Mouse (Mus musculus) kidney, adult 11 months (tissue): ENCODE results near the gene Tubd1.

Experiments used
- DNase-seq: peaks from one replicate; pipeline ENCODE4 v3.0.0; 2022

Tubd1 gene

GRCm38 (mm10) chr11:86584898-86585597 is 40.3 kb downstream of the Tubd1 start:
- no peak for DNase-seq

- DNase-seq = no peak
Observed at GRCm38 (mm10) chr11:86585598-86585984, 40.8 kb downstream of the Tubd1 start.

- no peak for DNase-seq
Observed at GRCm38 (mm10) chr11:86586177-86586867, 41.5 kb downstream of the Tubd1 start.

GRCm38 (mm10) chr11:86586868-86587792 is 42.3 kb downstream of the Tubd1 start:
- DNase-seq = peak; percentile 86

GRCm38 (mm10) chr11:86587830-86588229 is 43.0 kb downstream of the Tubd1 start:
- no peak for DNase-seq

- DNase-seq = no peak
Observed at GRCm38 (mm10) chr11:86588583-86589298, 44.0 kb downstream of the Tubd1 start.

- no peak for DNase-seq
Observed at GRCm38 (mm10) chr11:86590066-86590465, 45.3 kb downstream of the Tubd1 start.

GRCm38 (mm10) chr11:86590579-86590978 is 45.8 kb downstream of the Tubd1 start:
- DNase-seq = no peak

GRCm38 (mm10) chr11:86591301-86591845 is 46.6 kb downstream of the Tubd1 start:
- no peak for DNase-seq

GRCm38 (mm10) chr11:86591931-86592616 is 47.3 kb downstream of the Tubd1 start:
- no peak for DNase-seq

- DNase-seq = no peak
Observed at GRCm38 (mm10) chr11:86592993-86593392, 48.2 kb downstream of the Tubd1 start.

- no peak for DNase-seq
Observed at GRCm38 (mm10) chr11:86593443-86593842, 48.7 kb downstream of the Tubd1 start.

GRCm38 (mm10) chr11:86594188-86594876 is 49.5 kb downstream of the Tubd1 start:
- DNase-seq = no peak

GRCm38 (mm10) chr11:86595366-86595765 is 50.6 kb downstream of the Tubd1 start:
- DNase-seq = no peak

- DNase-seq = peak; percentile 84
Observed at GRCm38 (mm10) chr11:86596187-86596960, 51.6 kb downstream of the Tubd1 start.

GRCm38 (mm10) chr11:86596976-86597375 is 52.2 kb downstream of the Tubd1 start:
- no peak for DNase-seq

- no peak for DNase-seq
Observed at GRCm38 (mm10) chr11:86598154-86598553, 53.4 kb downstream of the Tubd1 start.

- DNase-seq = no peak
Observed at GRCm38 (mm10) chr11:86598572-86598971, 53.8 kb downstream of the Tubd1 start.

GRCm38 (mm10) chr11:86599378-86600208 is 54.8 kb downstream of the Tubd1 start:
- DNase-seq = no peak

GRCm38 (mm10) chr11:86600209-86600557 is 55.4 kb downstream of the Tubd1 start:
- DNase-seq = no peak
